Mouse (Mus musculus) heart, adult 10 weeks (tissue): ENCODE measurements around the gene Ppt2. TPM values are rescaled to one million over a fixed set of nuclear protein-coding genes. Genes with fewer than 3 reads are reported as not detected.

Source experiments
- polyA plus RNA-seq: library from polyadenylated mRNA; stranded (reverse); fragments of 350-450 nt; fragmentation: Illumina TruSeq; extraction: RNeasy Lipid Tissue Mini Kit (QIAGEN cat#74804); gene quantifications from one replicate; pipeline ENCODE4 v1.2.3, GENCODE M21; 2014; ENCODE audit warnings: low read depth, low replicate concordance

Gene Ppt2
- polyA plus RNA-seq: 56.2 TPM

DNA sequence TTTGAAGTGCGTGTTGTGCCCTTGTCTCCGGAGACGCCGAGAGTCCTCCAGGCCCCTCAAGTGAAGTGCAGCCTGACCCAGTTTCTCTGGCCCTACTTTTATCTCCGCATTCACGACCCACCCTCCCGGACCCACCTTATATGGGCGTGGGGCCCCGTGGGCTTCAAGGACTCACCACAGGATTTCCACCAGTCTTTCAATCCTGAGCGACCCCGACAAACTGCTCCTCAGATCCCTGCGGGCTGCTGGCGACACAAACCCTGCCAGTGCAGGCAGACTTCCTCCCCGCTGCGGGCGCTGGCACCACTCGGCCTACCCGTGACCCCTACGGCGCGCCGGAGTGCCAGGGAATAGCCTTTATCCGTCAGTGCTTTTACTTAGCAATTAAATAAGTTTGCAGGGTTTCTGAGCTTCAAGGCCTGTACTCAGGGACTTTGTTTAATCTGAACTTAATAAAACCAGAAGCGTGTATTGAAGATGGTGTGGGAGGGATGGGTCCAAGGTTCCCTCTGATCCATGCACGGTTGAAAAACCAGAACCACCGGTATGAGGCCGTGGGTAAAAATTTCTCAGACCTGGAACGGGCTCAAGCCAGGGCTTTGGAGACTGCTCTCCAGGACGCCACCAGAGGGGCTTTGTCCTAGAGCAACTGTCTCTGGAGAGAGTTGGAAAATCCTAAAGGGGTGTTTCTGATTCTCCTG lies at the start of gene Ppt2:
Gene Ppt2 (minus strand): TSS at position 568 of the 701 bp plus-strand sequence.

DNA sequence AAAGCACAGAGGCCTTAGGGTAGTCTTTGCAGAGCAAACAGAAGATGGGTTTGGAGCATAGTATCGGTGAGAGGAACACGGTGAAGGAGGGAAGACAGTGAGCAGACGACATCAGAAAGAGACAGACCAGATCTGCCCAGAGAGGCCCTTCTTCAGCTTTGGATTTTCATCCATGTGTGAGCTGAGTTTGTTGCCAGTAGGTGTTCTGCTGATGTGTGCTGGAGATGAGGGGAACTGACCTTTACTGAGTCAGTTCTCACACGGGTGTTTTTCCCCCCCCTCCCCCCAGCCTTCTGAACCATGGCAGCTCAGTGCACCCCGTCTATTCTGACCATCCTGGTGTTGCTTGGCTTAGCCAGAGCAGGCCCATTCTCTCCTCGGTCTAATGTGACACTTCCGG lies 41.9 kb upstream of the Ppt2 start, which contains the start of gene Tnxb:
Gene Tnxb (plus strand): TSS at position 301 of the 400 bp plus-strand sequence.

DNA sequence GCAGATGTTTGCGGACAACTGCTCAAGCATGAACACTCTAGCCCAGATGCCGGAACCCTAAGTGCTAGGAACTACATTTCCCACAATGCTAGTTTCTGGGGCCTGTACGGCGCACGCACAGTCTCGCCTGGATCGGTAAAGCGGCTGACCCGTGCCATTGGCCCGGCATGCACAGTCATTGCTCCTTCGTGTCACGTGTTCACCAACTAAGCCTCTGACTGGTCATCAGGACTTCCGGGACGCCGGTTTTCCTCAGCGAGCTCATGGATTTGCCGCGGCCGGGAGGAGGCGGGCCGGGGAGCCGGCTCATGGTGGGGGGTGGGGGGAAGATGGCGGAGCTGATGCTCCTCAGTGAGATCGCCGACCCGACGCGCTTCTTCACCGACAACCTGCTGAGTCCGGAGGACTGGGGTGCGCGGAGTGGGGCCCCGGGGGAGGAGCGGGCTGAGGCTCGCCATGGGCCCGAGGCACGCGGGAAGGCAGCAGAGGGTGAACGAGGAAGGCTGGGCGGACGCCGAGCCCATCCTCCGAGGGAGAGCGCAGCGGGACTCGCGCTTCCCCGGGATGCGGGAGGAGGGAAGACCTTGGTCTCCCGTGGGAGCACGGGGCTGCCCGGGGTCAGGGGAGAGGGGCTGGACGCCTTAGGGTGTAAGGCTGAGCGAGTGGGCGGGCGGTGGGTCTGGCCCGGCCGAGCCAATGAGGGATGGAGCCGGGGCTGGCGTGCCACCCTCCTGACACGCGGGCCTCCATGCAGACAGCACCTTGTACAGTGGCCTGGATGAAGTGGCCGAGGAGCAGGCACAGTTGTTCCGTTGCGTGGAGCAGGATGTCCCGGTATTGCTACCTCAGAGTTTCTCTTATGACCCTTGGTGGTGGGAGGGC lies 18.8 kb upstream of the Ppt2 start, which contains the start of gene Atf6b:
Gene Atf6b (plus strand): TSS at position 241 of the 882 bp plus-strand sequence.

DNA sequence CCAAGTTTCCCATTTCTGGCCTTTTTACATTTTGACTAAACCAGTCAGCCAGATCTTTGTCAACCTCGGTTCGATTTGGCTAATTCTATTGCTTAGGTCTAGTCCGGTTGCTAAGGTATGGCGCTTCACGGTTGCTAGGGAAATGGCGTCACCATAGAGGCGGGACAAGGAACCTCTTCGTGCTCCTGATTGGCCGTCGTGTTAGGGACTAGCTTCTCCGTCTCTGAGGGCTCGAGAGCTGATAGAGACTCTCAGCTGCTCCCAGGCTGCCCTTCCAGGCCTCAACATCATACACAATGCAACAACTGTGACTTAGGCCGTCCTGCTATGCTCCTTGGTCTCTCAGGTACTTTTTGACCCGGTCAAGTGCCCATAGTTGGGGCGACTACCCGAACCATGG lies 16.3 kb upstream of the Ppt2 start, which contains the start of gene Fkbpl:
Gene Fkbpl (plus strand): TSS at position 157 of the 400 bp plus-strand sequence.

DNA sequence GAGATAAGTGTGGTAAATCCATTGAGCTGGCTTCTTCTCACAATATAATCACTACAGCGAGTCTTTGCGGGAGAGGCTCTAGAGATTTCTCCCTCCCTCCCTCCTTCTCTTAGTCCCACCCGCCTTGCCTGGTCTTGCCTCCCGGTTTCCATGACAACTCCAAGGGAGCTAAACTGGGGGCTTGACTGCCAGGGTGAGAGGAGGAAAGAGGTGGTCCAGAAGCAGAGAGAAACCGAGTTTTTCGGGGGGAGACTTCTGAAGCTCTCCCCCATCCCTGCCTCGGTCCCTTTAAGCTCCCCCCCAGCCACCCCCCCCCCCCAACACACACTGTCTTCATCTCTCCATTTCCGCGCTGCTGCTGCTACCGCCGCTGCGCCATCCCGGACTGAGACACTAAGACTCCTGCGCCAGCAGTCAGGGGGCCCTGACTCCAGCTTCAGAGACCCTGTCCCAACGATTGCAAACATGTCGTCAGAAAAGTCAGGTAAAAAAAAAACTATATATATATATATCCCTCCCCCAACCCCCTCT lies 976 bp upstream of the Ppt2 start, which contains the start of gene Prrt1:
Gene Prrt1 (plus strand): TSS at position 313 of the 531 bp plus-strand sequence.

DNA sequence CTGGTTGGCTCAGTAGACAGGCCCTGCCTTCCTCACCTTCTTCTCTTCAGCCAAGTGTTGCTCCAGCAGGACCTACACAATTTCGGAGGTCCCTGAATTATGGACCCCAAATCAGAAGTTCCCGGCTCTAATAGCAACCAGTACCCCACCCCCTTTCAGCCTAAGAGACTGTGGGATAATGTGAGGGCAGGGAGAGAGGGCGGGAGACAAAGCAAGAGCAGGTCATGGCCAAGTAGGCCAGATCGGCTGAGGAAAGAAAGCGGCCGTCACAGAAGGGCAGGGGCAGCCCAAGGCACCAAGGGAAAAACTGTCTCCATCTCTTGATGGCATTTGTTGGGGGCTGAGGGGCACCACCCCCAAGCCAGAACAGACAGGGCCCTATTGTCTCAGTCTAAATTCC lies 12.4 kb downstream of the Ppt2 start, which contains the start of gene Egfl8:
Gene Egfl8 (minus strand): TSS at position 101 of the 400 bp plus-strand sequence.

DNA sequence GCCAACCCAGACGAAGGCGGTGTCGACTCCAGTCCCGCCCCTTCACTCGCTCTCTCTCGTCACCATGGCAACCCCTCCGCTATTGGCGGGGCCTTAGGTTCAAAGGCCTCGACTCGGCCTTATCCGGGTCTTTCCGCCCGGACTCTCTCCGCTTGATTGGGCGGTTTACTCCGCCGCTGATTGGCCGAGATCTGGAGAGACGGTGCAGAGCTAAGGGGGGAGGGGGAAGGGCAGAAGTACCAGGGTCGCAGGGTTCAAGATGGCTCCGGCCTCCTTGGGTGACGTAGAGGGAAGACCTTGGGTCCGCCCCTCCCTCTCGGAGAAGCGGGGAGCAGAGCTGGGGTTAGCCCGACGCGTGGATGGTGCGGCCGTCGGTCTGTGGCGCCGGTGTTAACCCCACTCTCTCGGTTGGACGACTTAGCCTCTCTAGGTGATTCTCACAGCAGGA lies 24.2 kb downstream of the Ppt2 start, which contains the start of gene Agpat1:
Gene Agpat1 (plus strand): TSS at position 202 of the 448 bp plus-strand sequence.

DNA sequence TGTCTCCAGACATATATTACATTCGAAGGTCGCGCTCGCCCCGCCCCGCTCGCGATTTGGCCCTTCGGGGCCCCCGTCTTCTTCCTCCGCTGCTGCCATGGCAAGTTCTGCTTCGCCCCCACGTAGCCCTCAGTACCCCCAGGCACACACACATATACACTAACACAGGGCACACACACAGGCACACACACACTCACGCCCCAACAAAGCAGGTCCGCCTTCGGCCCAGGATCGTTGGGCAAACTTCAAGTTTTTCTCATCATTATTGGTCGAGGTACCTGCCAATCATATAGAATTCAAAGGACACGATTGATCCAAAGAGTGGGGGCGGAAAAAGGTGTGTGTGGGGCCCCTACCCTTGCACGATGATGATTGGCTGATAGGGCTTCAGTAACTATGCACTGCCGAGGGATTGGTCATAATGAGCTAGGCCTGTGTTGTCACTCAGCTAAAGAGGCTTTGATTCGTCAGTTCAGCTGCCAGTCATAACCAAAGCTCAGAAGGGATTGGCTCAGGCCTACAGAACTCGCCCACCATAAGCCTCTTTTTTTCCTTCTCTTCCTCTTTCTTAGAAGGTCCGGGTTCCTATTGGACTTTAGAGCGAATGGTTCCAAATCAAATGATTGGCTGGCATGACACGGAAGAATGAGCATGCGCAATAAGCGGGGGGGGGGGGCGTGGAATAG lies 24.8 kb downstream of the Ppt2 start, which contains the start of gene Rnf5:
Gene Rnf5 (minus strand): TSS at position 316 of the 686 bp plus-strand sequence.

DNA sequence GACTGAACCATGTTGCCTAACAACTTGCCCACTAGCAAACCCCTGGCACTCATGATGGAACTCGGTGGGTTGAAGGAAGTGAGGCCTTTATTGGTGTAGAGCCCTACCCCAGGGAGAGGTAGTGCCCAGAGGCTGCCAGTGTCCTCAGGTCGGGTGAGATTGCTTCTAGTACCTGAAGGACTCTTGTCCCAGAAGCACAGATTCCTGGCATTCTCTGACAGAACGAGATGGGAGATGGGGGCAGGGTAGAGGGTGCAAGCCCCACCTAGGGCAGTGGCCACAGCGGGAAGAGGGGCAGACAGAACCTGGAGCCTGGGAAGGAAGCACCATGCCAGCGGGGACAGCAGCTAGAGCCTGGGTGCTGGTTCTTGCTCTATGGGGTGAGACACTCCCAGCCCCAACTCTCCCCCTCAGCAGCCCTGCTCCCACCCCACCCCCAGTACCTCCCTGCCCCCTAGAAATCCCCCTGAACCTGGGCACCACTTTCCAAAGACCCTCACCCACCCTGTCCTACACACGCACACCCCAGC lies 30.7 kb downstream of the Ppt2 start, which contains the start of gene Ager:
Gene Ager (plus strand): TSS at position 297 of the 530 bp plus-strand sequence.

DNA sequence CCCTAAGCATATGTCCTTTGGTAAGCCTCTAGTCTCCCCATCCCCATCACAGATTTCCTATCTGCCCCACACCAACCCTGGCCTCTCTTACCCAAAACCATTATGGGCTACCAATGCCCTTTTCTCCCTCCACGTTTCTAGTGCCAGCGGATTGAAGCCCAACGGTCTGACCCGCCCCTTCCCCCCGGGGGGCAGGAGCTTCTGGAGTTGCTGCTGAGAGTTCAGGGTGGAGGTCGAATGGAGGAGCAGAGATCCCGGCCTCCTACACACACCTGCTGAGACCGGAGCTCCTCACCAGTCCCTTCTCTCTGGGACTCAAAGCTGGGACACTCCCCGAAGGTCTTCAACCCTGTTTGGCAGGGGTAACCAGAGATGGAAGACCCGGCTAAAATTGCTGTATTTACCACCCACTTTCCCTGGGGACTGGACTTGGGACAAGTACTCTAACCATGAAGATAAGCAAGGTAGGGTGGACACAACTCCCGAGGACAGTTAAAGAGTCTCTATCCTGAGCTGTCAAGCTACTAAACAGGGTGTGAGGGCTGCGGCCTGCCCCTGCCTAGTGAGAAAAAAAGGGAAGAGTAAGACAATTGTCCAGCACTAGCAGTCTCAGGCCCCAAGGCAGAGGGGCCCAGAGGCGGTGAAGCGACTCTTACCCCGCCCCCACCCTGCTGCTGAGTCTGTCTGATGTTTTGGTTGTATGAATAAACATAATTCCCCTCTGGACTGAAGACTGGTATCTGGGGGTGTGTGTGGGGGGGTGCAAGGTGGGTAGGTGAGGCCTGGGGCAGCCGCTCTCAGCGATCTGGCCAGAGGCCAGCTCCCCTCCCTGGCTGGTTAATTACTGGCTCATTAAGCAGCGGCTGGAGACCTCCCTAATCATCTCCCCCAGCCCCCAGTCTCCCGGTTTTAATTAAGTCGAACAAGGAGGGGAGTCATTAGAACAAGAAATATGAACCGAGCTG lies 37.0 kb downstream of the Ppt2 start, which contains the start of gene Pbx2:
Gene Pbx2 (plus strand): TSS at position 238 of the 965 bp plus-strand sequence.

DNA sequence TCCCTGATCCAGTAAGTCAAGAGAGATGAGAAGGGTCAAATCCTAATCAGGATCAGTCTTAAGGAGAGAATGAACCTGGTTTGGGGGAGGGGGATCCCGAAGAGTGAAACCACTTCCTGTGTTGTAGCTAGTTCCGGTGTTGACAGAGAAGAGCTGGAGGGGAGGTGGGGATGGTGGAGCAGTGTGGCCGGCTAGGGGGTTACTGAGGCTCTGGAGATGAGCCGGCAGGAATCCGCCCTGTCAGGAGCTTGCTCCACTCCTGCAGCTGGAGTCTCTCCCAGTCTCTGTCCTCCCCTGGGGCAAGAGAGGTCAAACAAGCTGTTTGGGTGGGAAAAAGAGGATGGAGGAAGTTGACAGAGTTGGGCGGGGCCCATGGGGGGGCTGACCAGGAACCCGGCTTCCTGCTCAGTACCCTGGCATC lies 38.6 kb downstream of the Ppt2 start, which contains the start of gene Gpsm3:
Gene Gpsm3 (plus strand): TSS at position 126 of the 421 bp plus-strand sequence.

Other genes with a start within 250 kb of the Ppt2 start
- not detected for gene BC051142, start 229.7 kb downstream of the Ppt2 start, polyA plus RNA-seq
- gene Btnl4, start 151.2 kb downstream of the Ppt2 start, polyA plus RNA-seq: not detected
- gene Btnl6, start 111.2 kb downstream of the Ppt2 start, polyA plus RNA-seq: not detected
- gene Notch4, start 64.2 kb downstream of the Ppt2 start, polyA plus RNA-seq: 14.8 TPM
- gene Gpsm3, start 38.7 kb downstream of the Ppt2 start, polyA plus RNA-seq: 6.1 TPM
- 18.1 TPM for gene Pbx2, start 37.2 kb downstream of the Ppt2 start, polyA plus RNA-seq
- 0.63 TPM for gene Ager, start 30.6 kb downstream of the Ppt2 start, polyA plus RNA-seq
- gene Rnf5, start 24.8 kb downstream of the Ppt2 start, polyA plus RNA-seq: 49.3 TPM
- gene Agpat1, start 24.2 kb downstream of the Ppt2 start, polyA plus RNA-seq: 65.9 TPM
- gene Egfl8, start 12.5 kb downstream of the Ppt2 start, polyA plus RNA-seq: 0.84 TPM
- gene Prrt1, start 1.0 kb upstream of the Ppt2 start, polyA plus RNA-seq: 4.3 TPM
- 5.5 TPM for gene Fkbpl, start 16.3 kb upstream of the Ppt2 start, polyA plus RNA-seq
- 19.6 TPM for gene Atf6b, start 18.6 kb upstream of the Ppt2 start, polyA plus RNA-seq
- 19.1 TPM for gene Tnxb, start 42.0 kb upstream of the Ppt2 start, polyA plus RNA-seq
- gene C4b, start 115.4 kb upstream of the Ppt2 start, polyA plus RNA-seq: 19.0 TPM
- gene Cyp21a1, start 176.1 kb upstream of the Ppt2 start, polyA plus RNA-seq: not detected
- 15.7 TPM for gene Stk19, start 208.4 kb upstream of the Ppt2 start, polyA plus RNA-seq
- 18.6 TPM for gene Dxo, start 208.5 kb upstream of the Ppt2 start, polyA plus RNA-seq
- 20.6 TPM for gene Skiv2l, start 221.7 kb upstream of the Ppt2 start, polyA plus RNA-seq
- gene Nelfe, start 221.9 kb upstream of the Ppt2 start, polyA plus RNA-seq: 20.1 TPM
- gene Cfb, start 234.0 kb upstream of the Ppt2 start, polyA plus RNA-seq: 3.5 TPM